Mouse (Mus musculus) right cerebral cortex, adult 18-20 months (tissue): ENCODE measurements around the gene Larp4.

ENCODE experiments used
- DNase-seq: peaks from one replicate; pipeline ENCODE4 v3.0.0; 2022; ENCODE audit warnings: mixed read lengths

Gene Larp4

DNA sequence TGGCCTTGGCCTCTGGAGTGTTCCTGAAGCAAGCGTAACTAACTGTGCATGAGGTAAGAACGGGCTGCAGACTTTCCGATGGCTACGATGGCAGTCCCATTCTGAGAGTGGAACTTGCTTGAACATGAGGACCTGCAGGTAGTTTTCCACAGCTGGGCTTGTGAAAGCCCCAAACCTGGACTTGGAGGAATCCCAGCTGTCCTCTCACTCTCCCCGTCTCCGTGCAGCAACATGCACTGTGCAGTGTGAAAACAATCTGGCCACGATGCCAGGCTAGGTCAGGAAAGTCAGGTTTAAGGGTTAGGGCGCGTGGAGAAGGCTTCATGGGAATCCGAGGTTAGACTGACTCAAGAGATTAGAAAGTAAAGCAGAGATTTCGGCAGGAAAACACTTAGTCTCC is 89.0 kb downstream of the Larp4 start:
- DNase-seq = no peak

DNA sequence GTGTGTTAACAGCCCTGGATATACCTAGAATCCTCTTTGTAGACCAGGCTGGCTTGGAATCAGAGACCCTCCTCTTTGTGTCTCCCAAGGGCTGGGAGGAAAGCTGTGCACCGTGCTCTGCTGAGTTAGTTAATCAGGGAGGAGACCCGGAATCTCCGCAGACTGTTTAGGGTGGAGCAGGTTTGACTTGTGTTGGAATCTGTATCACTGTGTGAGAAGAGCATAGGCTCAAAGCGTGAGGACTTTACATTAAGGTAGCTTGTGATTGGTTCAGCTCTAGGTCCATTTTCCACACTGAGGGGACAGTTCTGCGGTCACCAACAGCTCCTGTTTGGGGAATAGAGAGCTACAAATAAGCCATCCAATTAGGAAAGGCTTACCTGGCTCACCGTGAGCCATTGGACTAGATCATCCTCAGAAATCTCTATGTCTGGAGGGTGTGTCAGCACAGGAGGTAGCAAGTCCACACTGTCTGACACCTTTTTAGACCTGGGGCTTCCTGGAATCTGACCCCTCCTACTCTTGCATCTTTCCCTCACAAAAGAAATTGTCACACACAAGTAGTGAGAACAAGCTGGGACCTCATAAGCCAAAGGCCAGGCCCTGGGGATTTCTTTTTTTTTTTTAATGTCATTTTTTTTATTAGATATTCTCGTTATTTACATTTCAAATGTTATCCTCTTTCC is 89.9 kb downstream of the Larp4 start:
- no peak for DNase-seq

GRCm38 (mm10) chr15:100060513-100061140 is 90.8 kb downstream of the Larp4 start:
- DNase-seq = no peak

- no peak for DNase-seq
Measured at GRCm38 (mm10) chr15:100061377-100061776, 91.5 kb downstream of the Larp4 start.

GRCm38 (mm10) chr15:100063229-100063773 is 93.4 kb downstream of the Larp4 start:
- no peak for DNase-seq
